Mouse (Mus musculus): Measurements from ENCODE around the gene Clasrp. TPM values are rescaled to one million over a fixed set of nuclear protein-coding genes. Genes with fewer than 3 reads are reported as not detected.

The Clasrp gene
- polyA plus RNA-seq, 2 experiments, result 46.5 to 174 TPM

DNA sequence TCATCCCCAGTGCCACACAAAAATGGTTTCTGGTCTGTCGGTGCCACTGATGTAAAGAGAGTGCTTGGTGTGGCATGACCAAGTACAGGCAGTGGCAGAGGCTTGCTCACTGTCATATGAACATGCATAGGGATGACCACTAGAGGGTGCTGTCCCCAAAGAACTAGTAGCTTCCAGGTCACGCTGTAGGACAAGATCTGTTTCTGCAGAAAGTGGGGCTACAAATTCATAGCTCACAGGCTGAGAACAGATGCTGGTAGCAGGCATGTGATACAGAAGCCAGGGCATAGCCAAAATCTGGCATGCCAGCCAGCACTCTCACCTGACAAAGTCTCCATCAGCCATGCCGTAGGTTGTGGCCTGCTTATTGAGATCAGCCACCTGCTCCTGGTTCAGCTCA is 14.4 kb downstream of the Clasrp start:
- DNase-seq (ENCODE audit: low spot score) (peak; percentile 89), ATAC-seq (ENCODE audit: low FRiP score, low read depth) (no peak)
- no peak overlapping the region for H3K4me2 ChIP-seq (replicated peaks; ENCODE audit: low read depth, low read length, severe bottlenecking)
- no peak overlapping the region for H3K9ac ChIP-seq (ENCODE audit: low read depth, low read length, severe bottlenecking)
- no peaks in the 10 kb centered on the region for H3K27me3 ChIP-seq (ENCODE audit: control insufficient read depth, insufficient read depth, low read length)
- H3K9me3 ChIP-seq (ENCODE audit: control insufficient read depth, low read length), result no peaks in the 10 kb centered on the region
- 56% methylated on average over 3 of the region's 3 CpGs for WGBS
- H3K4me3 ChIP-seq (replicated peaks; ENCODE audit: low read length), result no peak overlapping the region
- no peak for TF ChIP-seq POLR2A (IDR thresholded peaks at IDR 0.05; ENCODE audit: borderline replicate concordance, extremely low read depth, insufficient read depth, insufficient read length)
- peaks cover 97% of the 10 kb centered on the region for H3K36me3 ChIP-seq (ENCODE audit: control insufficient read depth, insufficient read depth, low read length)
- H3K27ac ChIP-seq (replicated peaks; ENCODE audit: low read depth, low read length), result no peak overlapping the region
- no peaks in the 10 kb centered on the region for H3K4me1 ChIP-seq (ENCODE audit: control insufficient read depth, insufficient read depth, low read length)

DNA sequence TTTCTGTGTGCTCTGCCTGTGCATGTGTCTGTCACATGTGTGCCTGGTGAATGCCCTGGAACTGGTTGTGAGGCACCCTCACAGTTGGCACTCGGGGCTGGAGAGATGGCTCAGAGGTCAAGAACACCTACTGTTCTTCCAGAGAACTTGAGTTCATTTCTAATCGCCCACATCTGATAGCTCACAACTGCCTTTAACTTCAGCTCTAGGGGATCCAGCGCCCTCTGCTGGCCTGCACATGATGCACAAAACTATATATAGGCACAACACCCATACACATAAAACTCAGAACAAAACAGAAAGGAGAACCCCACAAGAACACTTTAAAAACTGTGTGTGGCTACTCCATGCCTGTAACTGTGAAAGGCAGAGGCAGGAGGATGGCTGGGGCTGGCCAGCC is 15.1 kb downstream of the Clasrp start:
- no peaks in the 10 kb centered on the region for H3K9me3 ChIP-seq (ENCODE audit: control insufficient read depth, low read length)
- peaks cover 97% of the 10 kb centered on the region for H3K36me3 ChIP-seq (ENCODE audit: control insufficient read depth, insufficient read depth, low read length)
- WGBS, result 51% methylated on average over 3 of the region's 3 CpGs

DNA sequence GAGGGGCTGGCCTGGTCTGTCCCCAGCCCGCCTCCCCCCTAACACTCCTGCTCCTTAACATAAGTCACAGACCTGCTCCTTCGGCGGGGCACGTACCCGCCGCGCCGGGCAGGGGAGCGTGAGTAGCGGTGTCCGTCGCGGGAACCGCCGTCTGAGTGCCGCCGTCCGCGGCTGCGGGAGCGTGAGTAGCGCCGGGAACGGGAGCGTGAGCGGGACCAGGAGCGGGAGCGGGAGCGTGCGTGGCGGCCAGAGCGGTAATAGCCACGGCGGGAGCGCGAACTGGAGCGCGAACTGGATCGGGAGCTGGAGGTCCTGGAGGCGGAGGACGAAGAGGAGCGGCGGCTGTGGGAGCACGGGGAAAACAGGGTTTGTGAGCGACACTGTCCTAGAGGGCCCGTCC is 18.0 kb downstream of the Clasrp start:
- no peak overlapping the region for H3K4me3 ChIP-seq (replicated peaks; ENCODE audit: low read length)
- H3K36me3 ChIP-seq (ENCODE audit: control insufficient read depth, insufficient read depth, low read length), result peaks cover 90% of the 10 kb centered on the region
- no peak for TF ChIP-seq POLR2A (IDR thresholded peaks at IDR 0.05; ENCODE audit: borderline replicate concordance, extremely low read depth, insufficient read depth, insufficient read length)
- H3K9me3 ChIP-seq (ENCODE audit: control insufficient read depth, low read length), result no peaks in the 10 kb centered on the region
- H3K4me1 ChIP-seq (ENCODE audit: control insufficient read depth, insufficient read depth, low read length), result no peaks in the 10 kb centered on the region
- H3K27me3 ChIP-seq (ENCODE audit: control insufficient read depth, insufficient read depth, low read length), result no peaks in the 10 kb centered on the region
- no peak overlapping the region for H3K4me2 ChIP-seq (replicated peaks; ENCODE audit: low read depth, low read length, severe bottlenecking)
- WGBS, result 78% methylated on average over 41 of the region's 46 CpGs
- DNase-seq (ENCODE audit: low spot score), result no peak
- no peak for ATAC-seq (ENCODE audit: low FRiP score, low read depth)
- H3K27ac ChIP-seq (replicated peaks; ENCODE audit: low read depth, low read length), result no peak overlapping the region
- no peak overlapping the region for H3K9ac ChIP-seq (ENCODE audit: low read depth, low read length, severe bottlenecking)

More for the DNA sequence above, 15.1 kb downstream of the Clasrp start:
- ATAC-seq (ENCODE audit: low FRiP score, low read depth), result no peak
- Histone ChIP-seq H3K27me3 (ENCODE audit: control insufficient read depth, insufficient read depth, low read length) (no peaks in the 10 kb centered on the region), H3K27ac (replicated peaks; ENCODE audit: low read depth, low read length) (no peak overlapping the region), H3K9ac (ENCODE audit: low read depth, low read length, severe bottlenecking) (no peak overlapping the region), H3K4me3 (replicated peaks; ENCODE audit: low read length) (no peak overlapping the region), H3K4me1 (ENCODE audit: control insufficient read depth, insufficient read depth, low read length) (no peaks in the 10 kb centered on the region), H3K4me2 (replicated peaks; ENCODE audit: low read depth, low read length, severe bottlenecking) (no peak overlapping the region)
- no peak for TF ChIP-seq POLR2A (IDR thresholded peaks at IDR 0.05; ENCODE audit: borderline replicate concordance, extremely low read depth, insufficient read depth, insufficient read length)
- no peak for DNase-seq (ENCODE audit: low spot score)

DNA sequence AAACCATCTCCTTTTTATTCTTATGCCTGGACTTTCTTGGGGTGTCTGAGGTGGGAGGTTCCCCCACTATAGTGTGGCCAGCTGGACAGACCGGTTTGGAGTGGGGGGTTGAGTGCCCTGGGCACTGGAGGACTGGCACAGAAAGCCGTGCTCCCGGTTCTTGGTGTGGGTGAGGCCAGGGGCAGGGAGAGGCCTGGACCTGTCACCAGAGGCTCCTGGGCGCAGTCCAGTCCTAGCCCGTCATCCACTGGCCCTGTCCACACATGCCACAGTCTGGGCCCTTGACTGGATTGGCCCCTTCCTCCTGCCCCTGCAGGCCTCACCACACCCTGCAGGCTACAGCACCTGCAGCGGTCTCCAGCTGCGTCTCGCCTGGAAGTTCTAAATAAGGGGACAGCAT is 23.7 kb downstream of the Clasrp start:
- ATAC-seq (ENCODE audit: low FRiP score, low read depth) (no peak), DNase-seq (ENCODE audit: low spot score) (no peak)
- Histone ChIP-seq H3K27me3 (ENCODE audit: control insufficient read depth, insufficient read depth, low read length) (peaks cover 28% of the 10 kb centered on the region), H3K4me1 (ENCODE audit: control insufficient read depth, insufficient read depth, low read length) (no peaks in the 10 kb centered on the region), H3K9ac (ENCODE audit: low read depth, low read length, severe bottlenecking) (no peak overlapping the region), H3K27ac (replicated peaks; ENCODE audit: low read depth, low read length) (no peak overlapping the region), H3K36me3 (ENCODE audit: control insufficient read depth, insufficient read depth, low read length) (peaks cover 53% of the 10 kb centered on the region), H3K9me3 (ENCODE audit: control insufficient read depth, low read length) (no peaks in the 10 kb centered on the region), H3K4me2 (replicated peaks; ENCODE audit: low read depth, low read length, severe bottlenecking) (no peak overlapping the region), H3K4me3 (replicated peaks; ENCODE audit: low read length) (no peak overlapping the region)
- 77% methylated on average over 8 of the region's 8 CpGs for WGBS
- no peak for TF ChIP-seq POLR2A (IDR thresholded peaks at IDR 0.05; ENCODE audit: borderline replicate concordance, extremely low read depth, insufficient read depth, insufficient read length)

DNA sequence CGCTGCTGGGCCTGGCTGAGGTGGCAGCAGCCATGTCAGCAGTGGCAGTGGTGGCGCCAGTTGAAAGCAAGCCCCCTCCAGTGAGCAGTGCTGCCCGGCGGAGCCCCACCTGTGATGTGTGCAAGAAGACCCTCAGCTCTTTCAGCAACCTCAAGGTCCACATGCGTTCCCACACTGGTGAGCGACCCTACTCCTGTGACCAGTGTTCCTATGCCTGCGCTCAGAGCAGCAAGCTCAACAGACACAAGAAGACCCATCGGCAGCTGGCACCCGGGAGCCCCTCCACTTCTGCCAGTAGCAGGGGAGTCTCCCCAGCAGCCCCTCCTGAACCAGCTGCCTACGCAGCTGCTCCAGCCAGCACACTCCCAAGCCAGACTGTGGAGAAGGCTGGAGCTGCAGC is 24.5 kb downstream of the Clasrp start:
- Histone ChIP-seq H3K9me3 (ENCODE audit: control insufficient read depth, low read length) (no peaks in the 10 kb centered on the region), H3K27me3 (ENCODE audit: control insufficient read depth, insufficient read depth, low read length) (peaks cover 28% of the 10 kb centered on the region), H3K27ac (replicated peaks; ENCODE audit: low read depth, low read length) (no peak overlapping the region), H3K4me1 (ENCODE audit: control insufficient read depth, insufficient read depth, low read length) (no peaks in the 10 kb centered on the region), H3K36me3 (ENCODE audit: control insufficient read depth, insufficient read depth, low read length) (peaks cover 45% of the 10 kb centered on the region), H3K9ac (ENCODE audit: low read depth, low read length, severe bottlenecking) (no peak overlapping the region), H3K4me2 (replicated peaks; ENCODE audit: low read depth, low read length, severe bottlenecking) (no peak overlapping the region), H3K4me3 (replicated peaks; ENCODE audit: low read length) (no peak overlapping the region)
- ATAC-seq (ENCODE audit: low FRiP score, low read depth), result no peak; the same call in 1 of the 2 replicates
- no peak for TF ChIP-seq POLR2A (IDR thresholded peaks at IDR 0.05; ENCODE audit: borderline replicate concordance, extremely low read depth, insufficient read depth, insufficient read length)
- no peak for DNase-seq (ENCODE audit: low spot score)
- WGBS, result 87% methylated on average over 10 of the region's 10 CpGs

DNA sequence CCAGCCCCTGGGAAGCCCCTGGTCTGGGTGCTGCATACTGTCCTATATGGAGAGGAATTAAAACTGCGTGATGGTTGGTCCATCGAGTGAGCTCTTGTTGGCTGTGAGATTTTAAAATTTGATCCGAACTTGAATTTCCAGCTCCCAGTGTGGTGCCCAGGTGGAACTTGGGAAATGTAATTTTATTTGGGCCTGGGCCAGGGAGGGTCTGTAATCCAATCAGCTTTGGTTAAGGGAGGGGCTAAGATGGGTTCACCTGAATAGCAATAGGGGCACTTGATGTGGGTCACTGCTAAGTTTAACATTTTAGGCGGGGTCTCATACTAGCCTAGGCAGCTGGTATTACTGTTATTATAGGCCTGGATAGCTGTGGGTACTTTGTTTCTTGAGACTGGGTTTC is 25.9 kb downstream of the Clasrp start:
- Histone ChIP-seq H3K4me2 (replicated peaks; ENCODE audit: low read depth, low read length, severe bottlenecking) (no peak overlapping the region), H3K4me3 (replicated peaks; ENCODE audit: low read length) (no peak overlapping the region), H3K27ac (replicated peaks; ENCODE audit: low read depth, low read length) (no peak overlapping the region), H3K9ac (ENCODE audit: low read depth, low read length, severe bottlenecking) (no peak overlapping the region), H3K27me3 (ENCODE audit: control insufficient read depth, insufficient read depth, low read length) (peaks cover 28% of the 10 kb centered on the region), H3K36me3 (ENCODE audit: control insufficient read depth, insufficient read depth, low read length) (peaks cover 32% of the 10 kb centered on the region), H3K9me3 (ENCODE audit: control insufficient read depth, low read length) (no peaks in the 10 kb centered on the region), H3K4me1 (ENCODE audit: control insufficient read depth, insufficient read depth, low read length) (no peaks in the 10 kb centered on the region)
- WGBS, result 61% methylated on average over 4 of the region's 4 CpGs
- DNase-seq (ENCODE audit: low spot score) (no peak), ATAC-seq (ENCODE audit: low FRiP score, low read depth) (no peak)
- TF ChIP-seq POLR2A (IDR thresholded peaks at IDR 0.05; ENCODE audit: borderline replicate concordance, extremely low read depth, insufficient read depth, insufficient read length), result no peak
